Mouse (Mus musculus) thymus, postnatal 36 days (tissue): ENCODE results near the gene Scamp5.

Source experiments
- DNase-seq, 2 experiments: peaks; one replicate each; pipeline ENCODE4 v3.0.0; 2022; ENCODE audit warnings: mixed read lengths in 2 of 2

Scamp5 gene

GRCm38 (mm10) chr9:57467896-57468549 lies at the start of gene Scamp5:
TSS of gene Scamp5 (minus strand) at chr9:57468060.
- DNase-seq: peak; percentile 83 to 88

- peak; percentile 56 to 65 for DNase-seq
These were observed 49.3 kb upstream of the Scamp5 start for GRCm38 (mm10) chr9:57517113-57517512.

GRCm38 (mm10) chr9:57510577-57510976 lies 42.7 kb upstream of the Scamp5 start:
- DNase-seq: no peak

- no peak for DNase-seq
These were observed 37.8 kb upstream of the Scamp5 start for GRCm38 (mm10) chr9:57505700-57506099.

- no peak for DNase-seq
These were observed 37.0 kb upstream of the Scamp5 start for GRCm38 (mm10) chr9:57504891-57505290.

- DNase-seq: peak; percentile 61 to 63
These were observed 36.5 kb upstream of the Scamp5 start for GRCm38 (mm10) chr9:57504381-57504700.

- DNase-seq: peak; percentile 6 to 25
These were observed 35.9 kb upstream of the Scamp5 start, which contains the start of gene Rpp25 for GRCm38 (mm10) chr9:57503622-57504380. TSS of gene Rpp25 (plus strand) at chr9:57504026.

GRCm38 (mm10) chr9:57502911-57503621 lies 35.2 kb upstream of the Scamp5 start:
- no peak for DNase-seq

GRCm38 (mm10) chr9:57501861-57502260 lies 34.0 kb upstream of the Scamp5 start:
- no peak for DNase-seq

- no peak for DNase-seq
These were observed 33.6 kb upstream of the Scamp5 start for GRCm38 (mm10) chr9:57501452-57501851.

GRCm38 (mm10) chr9:57498536-57498935 lies 30.7 kb upstream of the Scamp5 start:
- no peak for DNase-seq

GRCm38 (mm10) chr9:57497236-57497635 lies 29.4 kb upstream of the Scamp5 start:
- DNase-seq: no peak

- no peak for DNase-seq
These were observed 27.1 kb upstream of the Scamp5 start for GRCm38 (mm10) chr9:57494970-57495369.

- no peak for DNase-seq
These were observed 25.7 kb upstream of the Scamp5 start for GRCm38 (mm10) chr9:57493532-57493931.

- DNase-seq: no peak
These were observed 19.9 kb upstream of the Scamp5 start for GRCm38 (mm10) chr9:57487807-57488206.

- DNase-seq: peak; percentile 67 to 74
These were observed 17.9 kb upstream of the Scamp5 start for GRCm38 (mm10) chr9:57485774-57486173.

GRCm38 (mm10) chr9:57468914-57469313 lies 1.1 kb upstream of the Scamp5 start:
- no peak for DNase-seq

- peak in 1 of 2 experiments; percentile 30 for DNase-seq
These were observed 539 bp downstream of the Scamp5 start for GRCm38 (mm10) chr9:57467271-57467771.

GRCm38 (mm10) chr9:57466101-57466500 lies 1.8 kb downstream of the Scamp5 start:
- no peak for DNase-seq

GRCm38 (mm10) chr9:57462866-57463265 lies 5.0 kb downstream of the Scamp5 start:
- DNase-seq: no peak

GRCm38 (mm10) chr9:57459707-57460106 lies 8.2 kb downstream of the Scamp5 start:
- no peak for DNase-seq

- no peak for DNase-seq
These were observed 14.3 kb downstream of the Scamp5 start for GRCm38 (mm10) chr9:57453516-57453915.
